In the genomic region with DNA sequence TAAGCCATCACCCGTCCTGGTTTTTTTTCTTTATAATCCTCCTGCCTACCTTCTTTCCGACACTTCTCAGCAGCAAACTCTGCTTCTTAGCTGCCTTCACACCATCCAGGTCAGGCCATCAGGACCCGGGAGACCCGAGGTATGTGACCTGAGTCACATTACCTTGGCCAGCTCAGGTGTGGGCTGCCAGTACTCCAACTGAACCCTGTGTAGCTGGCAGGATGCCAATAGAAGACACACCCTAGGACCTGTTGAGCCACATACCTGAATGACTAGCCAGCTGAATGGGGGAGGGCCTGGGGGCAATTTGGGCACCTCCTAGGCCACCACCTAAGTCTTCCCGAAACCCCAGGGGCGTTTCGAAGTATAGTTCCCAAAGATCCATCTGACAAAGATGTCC, we compare ENCODE assay signal across 14 mouse cellular contexts. TPM values are rescaled to one million over a fixed set of nuclear protein-coding genes. Genes with fewer than 3 reads are reported as not detected.
A peak's percentile ranks its signal among the peaks of the same experiment; 100 is the strongest.
DNase-seq lines count a peak whose midpoint lies in the region; ATAC-seq and TF ChIP-seq lines count a peak whose summit lies in the region.
"Had no signal": no experiment of that assay in that cellular context is flagged by ENCODE, and none has a peak within 500 bp of the region (broad histone marks: within the 10 kb centered on the region; RNA-seq: fewer than 3 reads in every experiment).

No protein-coding gene starts in this region.

- no peak overlapping the region for H3K9ac ChIP-seq in intestine, postnatal 0 days (ENCODE audit: low read depth, low read length)
- no peak overlapping the region for H3K9ac ChIP-seq in lung, postnatal 0 days (replicated peaks; ENCODE audit: low read depth)
- no peak overlapping the region for H3K9ac ChIP-seq in midbrain, embryonic 11.5 days (ENCODE audit: low read length)
- H3K9ac ChIP-seq: liver, embryonic 13.5 days had no signal

- H3K27me3 ChIP-seq in intestine, postnatal 0 days (replicated peaks; ENCODE audit: control insufficient read depth, insufficient read depth, low read length): no peaks in the 10 kb centered on the region
- H3K27me3 ChIP-seq in lung, postnatal 0 days (replicated peaks; ENCODE audit: insufficient read depth, low read length): no peaks in the 10 kb centered on the region
- no peaks in the 10 kb centered on the region for H3K27me3 ChIP-seq in midbrain, embryonic 11.5 days (ENCODE audit: control insufficient read depth, insufficient read depth, low read length)
- H3K27me3 ChIP-seq in hindbrain, embryonic 10.5 days (ENCODE audit: insufficient read depth, poor library complexity, severe bottlenecking): no peaks in the 10 kb centered on the region
- H3K27me3 ChIP-seq: liver, embryonic 13.5 days had no signal

- peak; percentile 43; the same call in 1 of the 2 replicates for TF ChIP-seq EP300 in lung, postnatal 0 days (IDR thresholded peaks at IDR 0.05)

- no peak overlapping the region for H3K4me3 ChIP-seq in intestine, postnatal 0 days (ENCODE audit: low read depth, low read length)
- no peak overlapping the region for H3K4me3 ChIP-seq in lung, postnatal 0 days (ENCODE audit: low read depth, low read length)
- H3K4me3 ChIP-seq in midbrain, embryonic 11.5 days (ENCODE audit: low read depth, low read length): no peak overlapping the region
- no peak overlapping the region for H3K4me3 ChIP-seq in hindbrain, embryonic 10.5 days
- H3K4me3 ChIP-seq: heart, embryonic 10.5 days; liver, embryonic 13.5 days had no signal

- no peak overlapping the region for H3K27ac ChIP-seq in intestine, postnatal 0 days (ENCODE audit: low read depth, low read length)
- no peak overlapping the region for H3K27ac ChIP-seq in lung, postnatal 0 days (ENCODE audit: low read length)
- no peak overlapping the region for H3K27ac ChIP-seq in midbrain, embryonic 11.5 days (ENCODE audit: low read depth, low read length)
- no peak overlapping the region for H3K27ac ChIP-seq in hindbrain, embryonic 10.5 days
- H3K27ac ChIP-seq: heart, embryonic 10.5 days; liver, embryonic 13.5 days had no signal

- DNase-seq in urinary bladder, adult 18-20 months (ENCODE audit: low spot score in 2 of 2): peak; percentile 46 to 79
- no peak for DNase-seq in urinary bladder, postnatal 10 days (ENCODE audit: low spot score)
- peak; percentile 70 for DNase-seq in lung, postnatal 0 days (ENCODE audit: low spot score)
- DNase-seq in urinary bladder, postnatal 25 days (ENCODE audit: low spot score): peak; percentile 68
- DNase-seq in midbrain, embryonic 11.5 days (ENCODE audit: low spot score, missing footprints): no peak
- no peak for DNase-seq in hindbrain, embryonic 10.5 days (ENCODE audit: low spot score)
- DNase-seq in right cerebral cortex, postnatal 25 days: no peak
- DNase-seq: cerebellum, postnatal 25 days; gastrocnemius, postnatal 14 days; heart, postnatal 14 days; liver, embryonic 13.5 days had no signal

- ATAC-seq in intestine, postnatal 0 days: peak; percentile 62
- peak; percentile 88 for ATAC-seq in lung, postnatal 0 days
- no peak for ATAC-seq in midbrain, embryonic 11.5 days (ENCODE audit: low FRiP score)
- ATAC-seq: hindbrain, embryonic 16.5 days had no signal

- TF ChIP-seq CTCF in intestine, postnatal 0 days (IDR thresholded peaks at IDR 0.05; ENCODE audit: low read depth): no peak
- no peak for TF ChIP-seq CTCF in lung, postnatal 0 days (IDR thresholded peaks at IDR 0.05)

- H3K4me1 ChIP-seq in intestine, postnatal 0 days (replicated peaks; ENCODE audit: control insufficient read depth, insufficient read depth, low read length): no peaks in the 10 kb centered on the region
- no peaks in the 10 kb centered on the region for H3K4me1 ChIP-seq in lung, postnatal 0 days (ENCODE audit: insufficient read depth, low read depth, low read length)
- no peaks in the 10 kb centered on the region for H3K4me1 ChIP-seq in midbrain, embryonic 11.5 days (ENCODE audit: control insufficient read depth, insufficient read depth, low read length)
- no peaks in the 10 kb centered on the region for H3K4me1 ChIP-seq in hindbrain, embryonic 10.5 days (replicated peaks)
- H3K4me1 ChIP-seq: liver, embryonic 13.5 days had no signal

- 52% methylated on average over 7 of the region's 7 CpGs for WGBS in intestine, postnatal 0 days
- WGBS in lung, postnatal 0 days: 55% methylated on average over 7 of the region's 7 CpGs
- WGBS in midbrain, embryonic 11.5 days: 84% methylated on average over 7 of the region's 7 CpGs
- 91% methylated on average over 7 of the region's 7 CpGs for WGBS in hindbrain, embryonic 10.5 days

- peaks cover 7% of the 10 kb centered on the region; the same call in 1 of the 2 replicates for H3K36me3 ChIP-seq in intestine, postnatal 0 days (ENCODE audit: control insufficient read depth, insufficient read depth)
- H3K36me3 ChIP-seq in lung, postnatal 0 days (ENCODE audit: insufficient read depth, low read length): no peaks in the 10 kb centered on the region
- H3K36me3 ChIP-seq in midbrain, embryonic 11.5 days (ENCODE audit: control insufficient read depth, insufficient read depth, low read length): no peaks in the 10 kb centered on the region
- H3K36me3 ChIP-seq in hindbrain, embryonic 10.5 days: no peaks in the 10 kb centered on the region

- H3K4me2 ChIP-seq in intestine, postnatal 0 days (replicated peaks; ENCODE audit: low read depth): no peak overlapping the region
- H3K4me2 ChIP-seq in lung, postnatal 0 days (replicated peaks; ENCODE audit: low read depth, low read length): no peak overlapping the region
- H3K4me2 ChIP-seq in midbrain, embryonic 11.5 days: no peak overlapping the region
- H3K4me2 ChIP-seq: liver, embryonic 13.5 days had no signal

- no peaks in the 10 kb centered on the region for H3K9me3 ChIP-seq in intestine, postnatal 0 days (ENCODE audit: control insufficient read depth)
- no peaks in the 10 kb centered on the region for H3K9me3 ChIP-seq in lung, postnatal 0 days (ENCODE audit: low read length)
- no peaks in the 10 kb centered on the region for H3K9me3 ChIP-seq in midbrain, embryonic 11.5 days (ENCODE audit: control insufficient read depth, low read length)
- H3K9me3 ChIP-seq in hindbrain, embryonic 10.5 days: no peaks in the 10 kb centered on the region
- H3K9me3 ChIP-seq: heart, embryonic 10.5 days; liver, embryonic 13.5 days had no signal

RNA-seq across cellular contexts. Expression of gene Vsig10, which starts 11.6 kb away (rescaled TPM):
- 13.9 and 14.9 TPM in 2 replicates for polyA plus RNA-seq in intestine, postnatal 0 days (2015; fragmentation: Nextera tagmentation; extraction: Ambion mirVana)
- 19.7 and 23.7 TPM in 2 replicates for polyA plus RNA-seq in lung, postnatal 0 days (2015; fragmentation: Nextera tagmentation; extraction: Ambion mirVana)
- 1.7 and 2.2 TPM in 2 replicates for polyA plus RNA-seq in midbrain, embryonic 11.5 days (2014; fragmentation: Nextera tagmentation; extraction: Ambion mirVana)
- 1.8 and 3.4 TPM in 2 replicates for polyA plus RNA-seq in hindbrain, embryonic 10.5 days (2016; fragmentation: Nextera tagmentation; extraction: Ambion mirVana)

RNA-seq across cellular contexts. Expression of gene Wsb2, which starts 26.6 kb away (rescaled TPM):
- 125 and 130 TPM in 2 replicates for polyA plus RNA-seq in intestine, postnatal 0 days (2015; fragmentation: Nextera tagmentation; extraction: Ambion mirVana)
- polyA plus RNA-seq in lung, postnatal 0 days (2015; fragmentation: Nextera tagmentation; extraction: Ambion mirVana): 63.7 and 72.0 TPM in 2 replicates
- 72.7 and 84.2 TPM in 2 replicates for polyA plus RNA-seq in midbrain, embryonic 11.5 days (2014; fragmentation: Nextera tagmentation; extraction: Ambion mirVana)
- 56.9 and 86.8 TPM in 2 replicates for polyA plus RNA-seq in hindbrain, embryonic 10.5 days (2016; fragmentation: Nextera tagmentation; extraction: Ambion mirVana)

RNA-seq across cellular contexts. Expression of gene Pebp1, which starts 43.0 kb away (rescaled TPM):
- polyA plus RNA-seq in intestine, postnatal 0 days (2015; fragmentation: Nextera tagmentation; extraction: Ambion mirVana): 258 and 267 TPM in 2 replicates
- 273 and 289 TPM in 2 replicates for polyA plus RNA-seq in lung, postnatal 0 days (2015; fragmentation: Nextera tagmentation; extraction: Ambion mirVana)
- 893 and 966 TPM in 2 replicates for polyA plus RNA-seq in midbrain, embryonic 11.5 days (2014; fragmentation: Nextera tagmentation; extraction: Ambion mirVana)
- polyA plus RNA-seq in hindbrain, embryonic 10.5 days (2016; fragmentation: Nextera tagmentation; extraction: Ambion mirVana): 928 and 949 TPM in 2 replicates

RNA-seq across cellular contexts. Expression of gene Rfc5, which starts 58.4 kb away (rescaled TPM):
- 29.1 and 29.9 TPM in 2 replicates for polyA plus RNA-seq in intestine, postnatal 0 days (2015; fragmentation: Nextera tagmentation; extraction: Ambion mirVana)
- polyA plus RNA-seq in lung, postnatal 0 days (2015; fragmentation: Nextera tagmentation; extraction: Ambion mirVana): 17.4 and 18.2 TPM in 2 replicates
- 97.7 and 102 TPM in 2 replicates for polyA plus RNA-seq in midbrain, embryonic 11.5 days (2014; fragmentation: Nextera tagmentation; extraction: Ambion mirVana)
- 109 and 135 TPM in 2 replicates for polyA plus RNA-seq in hindbrain, embryonic 10.5 days (2016; fragmentation: Nextera tagmentation; extraction: Ambion mirVana)

Comparison
In these comparisons a context has a peak if more than half of its experiments do, and no peak if none do; other contexts are left out.
1. DNase-seq: peak in urinary bladder, adult 18-20 months (2 of 2), lung, postnatal 0 days (single experiment) and urinary bladder, postnatal 25 days (single experiment); none in urinary bladder, postnatal 10 days (single experiment), midbrain, embryonic 11.5 days (single experiment), hindbrain, embryonic 10.5 days (single experiment) and right cerebral cortex, postnatal 25 days (single experiment).